Mouse (Mus musculus): ENCODE measurements around the gene Traf3ip1.

Gene Traf3ip1

DNA sequence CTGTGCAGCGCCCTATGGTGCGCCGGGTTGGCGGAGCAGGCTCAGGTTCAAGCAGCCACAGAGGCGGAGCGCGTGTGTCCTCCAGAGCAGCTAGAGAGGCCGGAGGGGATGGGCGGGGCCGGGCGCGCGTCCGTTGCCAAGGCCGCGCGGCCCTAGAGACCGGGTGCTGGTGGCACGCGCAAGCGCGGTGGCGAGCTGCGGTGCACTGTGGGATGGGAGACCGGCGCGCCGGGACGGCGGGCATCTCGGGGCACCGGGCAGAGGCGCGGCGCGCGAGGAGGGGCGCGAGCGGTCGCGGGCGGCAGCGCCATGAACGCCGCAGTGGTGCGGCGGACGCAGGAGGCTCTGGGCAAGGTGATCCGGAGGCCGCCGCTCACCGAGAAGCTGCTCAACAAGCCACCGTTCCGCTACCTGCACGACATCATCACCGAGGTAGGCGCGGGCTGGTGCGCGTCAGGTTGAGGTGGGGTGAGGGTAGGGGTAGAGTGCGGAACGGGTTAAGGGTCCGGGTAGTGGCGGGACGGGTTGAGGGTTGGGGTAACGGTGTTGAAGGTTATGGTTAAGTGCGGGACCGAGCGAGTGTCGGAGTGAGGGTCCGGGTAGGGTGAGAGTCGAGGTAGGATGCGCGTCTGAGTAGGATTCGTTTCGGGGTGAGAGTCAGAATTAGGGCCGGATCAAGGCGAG, at the start of gene Traf3ip1:
Gene Traf3ip1 (plus strand): TSS at position 191 of the 684 bp plus-strand sequence.
- DNase-seq: peak; percentile 93

DNA sequence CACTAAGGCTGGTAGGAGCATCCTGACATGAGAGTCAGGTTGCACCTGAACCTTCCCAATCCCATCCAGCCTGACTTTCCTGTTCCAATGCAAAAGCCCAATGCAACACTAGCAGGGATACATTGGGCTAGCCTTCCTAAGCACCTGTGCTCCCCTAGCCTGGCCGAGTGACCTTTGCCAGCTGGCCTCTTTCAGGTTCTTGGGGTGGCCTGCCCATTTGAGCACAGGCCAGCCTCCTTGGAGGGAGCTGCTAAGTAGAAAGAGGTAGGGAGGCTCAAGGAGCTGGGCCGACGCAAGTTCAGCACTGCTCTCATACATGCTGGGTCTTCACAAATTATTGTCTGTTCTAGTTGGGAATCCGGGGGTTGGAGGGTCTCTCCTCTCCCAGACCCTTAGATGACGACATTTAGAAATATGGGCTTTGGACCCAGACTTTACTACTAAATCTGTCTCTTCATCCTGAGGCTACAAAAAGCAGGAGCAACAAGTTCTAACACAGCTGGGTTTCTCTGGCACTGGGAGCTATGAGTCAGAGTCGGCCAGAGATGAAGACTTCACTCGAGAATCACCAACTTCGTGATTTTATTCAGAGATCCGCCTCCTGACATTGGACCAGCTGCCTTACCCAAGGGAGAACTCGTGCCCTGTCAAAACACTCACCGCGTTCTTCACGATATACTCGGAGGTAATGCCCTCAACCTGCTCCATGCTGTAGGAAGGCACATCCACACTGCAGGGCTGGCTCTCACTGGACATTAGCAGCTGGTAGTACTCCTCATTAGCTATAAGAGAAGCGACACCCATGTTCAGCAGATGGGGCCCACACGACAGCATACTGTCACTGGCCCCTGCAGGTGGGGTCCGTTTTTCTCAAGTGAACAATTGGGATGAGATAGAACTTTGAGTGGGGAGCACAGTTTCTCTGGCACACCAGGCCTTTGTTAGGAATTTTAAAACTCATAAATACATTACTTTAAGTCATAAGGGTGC, 49.3 kb upstream of the Traf3ip1 start:
- peak; percentile 27 for DNase-seq

DNA sequence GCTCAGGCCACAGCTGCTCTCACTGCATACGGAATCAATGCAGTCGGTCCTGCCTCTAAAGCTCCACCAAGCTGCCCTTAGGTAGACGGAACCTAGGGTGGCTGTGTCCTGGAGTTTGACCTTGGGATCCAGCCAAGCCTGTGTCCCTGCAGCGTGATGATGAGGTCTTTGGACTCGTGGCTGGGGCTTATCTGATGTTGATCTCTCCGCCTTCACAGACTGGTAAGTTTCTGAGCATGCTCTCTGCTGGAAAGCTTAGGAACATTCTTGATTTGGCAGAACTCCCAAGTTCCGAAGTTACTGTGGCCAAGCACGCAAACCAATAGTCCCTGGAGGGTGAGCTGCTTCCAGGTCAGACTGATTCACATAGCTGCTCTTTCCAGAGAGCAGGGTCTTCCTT, 48.4 kb upstream of the Traf3ip1 start:
- peak; percentile 91 for DNase-seq

DNA sequence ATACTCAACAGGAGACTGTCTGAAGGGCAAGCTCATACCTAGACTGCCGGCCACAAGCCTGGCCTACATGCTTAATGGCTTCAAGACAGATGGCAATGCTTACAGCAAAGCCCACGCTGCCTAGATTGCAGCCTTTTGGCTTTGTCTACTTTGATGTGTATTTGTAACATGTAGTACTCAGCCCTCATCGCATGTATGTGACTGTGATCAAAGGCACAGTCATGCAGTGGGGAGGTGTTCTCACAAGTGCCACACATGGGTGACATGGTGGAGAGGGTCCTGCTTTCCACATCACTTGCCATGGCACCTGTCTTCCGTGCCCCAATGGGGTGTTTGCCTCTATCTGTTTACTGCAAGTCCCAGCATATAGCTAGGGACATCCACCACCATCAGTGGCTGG, 47.9 kb upstream of the Traf3ip1 start:
- DNase-seq: no peak

DNA sequence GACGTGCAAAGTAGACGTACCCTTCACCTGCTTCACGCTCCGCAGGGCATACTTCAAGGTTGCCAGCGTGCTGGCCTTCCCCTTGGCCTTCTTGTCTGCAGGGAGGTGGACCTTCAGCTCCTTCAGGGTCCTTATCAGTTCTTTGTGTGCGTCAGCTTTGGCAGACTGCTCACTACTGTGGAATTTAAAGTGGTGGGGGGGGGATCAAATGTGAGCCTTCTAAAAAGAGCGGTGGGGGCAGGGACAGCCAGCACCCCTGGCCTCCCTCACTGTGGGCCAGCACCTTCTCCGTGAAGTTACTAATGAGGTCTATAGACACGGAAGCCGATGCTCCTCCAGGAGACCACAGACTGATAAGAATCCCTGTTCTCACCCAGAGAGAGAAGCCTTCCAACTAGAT, 45.8 kb upstream of the Traf3ip1 start:
- DNase-seq: no peak

DNA sequence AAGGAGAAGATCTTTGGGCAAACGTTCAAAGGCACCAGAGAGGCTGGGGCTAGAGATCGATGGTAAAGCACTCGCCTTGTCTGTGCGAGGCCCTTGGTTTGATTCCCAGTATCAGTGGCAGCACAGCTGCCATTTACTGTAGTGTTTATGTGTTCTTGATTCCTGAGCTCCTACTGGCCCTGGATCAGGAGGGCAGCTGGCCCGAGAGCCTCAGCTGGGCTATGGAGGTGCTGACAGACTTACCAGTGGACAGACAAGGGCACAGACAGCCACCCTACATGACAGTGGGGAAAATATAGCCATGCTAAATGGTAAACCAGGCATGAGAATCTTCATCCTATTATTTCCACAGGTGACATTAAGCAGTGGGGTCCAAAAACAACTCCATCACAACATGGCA, 43.6 kb upstream of the Traf3ip1 start:
- no peak for DNase-seq

DNA sequence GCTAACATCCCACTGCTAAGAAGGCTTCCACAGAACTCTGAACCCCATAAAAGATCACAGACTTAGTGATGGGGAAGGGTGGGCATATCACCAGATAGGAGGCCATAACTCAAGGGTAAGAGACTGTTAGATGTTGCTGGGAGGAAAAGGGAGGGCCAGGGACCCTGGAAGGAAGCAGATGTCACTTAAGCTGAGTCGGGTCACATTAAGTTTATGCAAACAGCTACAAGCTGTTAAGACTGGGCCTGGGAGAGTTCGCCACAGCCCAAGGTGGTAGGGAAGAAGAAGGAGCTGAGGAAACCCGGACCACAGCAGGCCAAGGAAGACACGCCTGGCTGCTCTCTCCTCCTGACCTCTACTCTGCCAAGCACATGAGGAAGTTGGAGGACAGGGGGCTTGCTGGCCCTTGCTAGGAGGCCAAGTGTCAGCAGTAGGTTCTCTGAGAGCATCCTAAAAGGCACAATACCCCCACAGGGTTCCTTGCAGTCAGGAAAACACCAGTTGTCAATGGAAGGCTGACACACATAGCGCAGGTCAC, 42.8 kb upstream of the Traf3ip1 start:
- peak; percentile 43 for DNase-seq

DNA sequence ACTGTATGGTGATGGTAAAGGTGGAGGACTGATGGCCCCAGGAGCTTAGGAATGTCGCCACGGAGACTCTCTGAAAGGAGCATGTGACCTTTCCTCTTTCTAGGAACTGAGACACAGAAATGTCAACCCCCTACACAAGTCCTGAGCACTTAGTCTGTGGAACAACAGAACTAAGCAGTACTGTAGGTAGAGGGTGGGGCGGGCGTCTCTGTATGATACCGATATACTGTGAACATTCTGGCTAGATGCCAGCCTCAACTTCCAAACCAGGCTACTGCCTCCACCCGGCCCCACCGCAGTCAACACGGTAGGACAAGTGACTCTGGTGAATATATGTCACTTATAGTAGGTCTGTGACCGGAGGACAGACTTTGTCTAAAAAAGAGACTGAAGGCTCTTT, 40.5 kb upstream of the Traf3ip1 start:
- DNase-seq: no peak

DNA sequence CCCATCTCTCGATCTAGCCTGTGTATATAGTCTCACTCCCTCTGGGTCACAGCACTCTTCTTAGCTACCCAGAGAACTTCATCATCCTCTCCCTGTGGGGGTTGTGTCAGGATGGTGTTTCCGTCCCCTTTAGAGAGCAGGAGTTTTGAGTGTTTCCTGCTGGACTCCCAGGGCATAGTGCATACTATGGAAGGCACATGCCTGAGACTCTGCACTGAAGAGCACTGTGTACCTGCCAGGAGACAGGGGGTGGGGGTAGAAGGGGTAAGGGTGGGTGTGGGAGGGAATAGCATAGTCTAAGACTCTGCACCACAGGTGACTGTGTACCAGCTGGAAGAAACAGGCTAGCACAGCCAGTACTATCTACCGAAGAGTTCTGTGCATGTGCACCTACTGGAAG, 40.1 kb upstream of the Traf3ip1 start:
- peak; percentile 52 for DNase-seq

DNA sequence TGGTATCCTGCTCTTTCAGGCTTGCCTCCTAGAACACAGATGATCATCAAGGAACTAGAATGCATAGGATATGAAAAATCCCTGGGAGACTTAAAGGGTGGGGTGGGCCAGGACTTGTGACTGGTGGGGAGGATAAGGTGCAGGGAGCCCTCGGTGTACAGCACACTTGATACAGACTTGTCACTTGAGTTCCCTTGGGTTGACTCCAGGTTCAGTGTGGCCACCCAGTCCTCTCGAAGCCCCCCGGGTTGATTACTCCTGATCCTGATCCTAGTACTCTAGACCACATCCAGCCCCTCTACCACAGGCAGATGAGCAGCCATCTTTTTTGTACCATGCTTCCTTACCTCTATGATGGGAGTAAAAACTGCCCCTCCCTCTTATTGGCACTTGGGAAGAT, 39.5 kb upstream of the Traf3ip1 start:
- DNase-seq: no peak

DNA sequence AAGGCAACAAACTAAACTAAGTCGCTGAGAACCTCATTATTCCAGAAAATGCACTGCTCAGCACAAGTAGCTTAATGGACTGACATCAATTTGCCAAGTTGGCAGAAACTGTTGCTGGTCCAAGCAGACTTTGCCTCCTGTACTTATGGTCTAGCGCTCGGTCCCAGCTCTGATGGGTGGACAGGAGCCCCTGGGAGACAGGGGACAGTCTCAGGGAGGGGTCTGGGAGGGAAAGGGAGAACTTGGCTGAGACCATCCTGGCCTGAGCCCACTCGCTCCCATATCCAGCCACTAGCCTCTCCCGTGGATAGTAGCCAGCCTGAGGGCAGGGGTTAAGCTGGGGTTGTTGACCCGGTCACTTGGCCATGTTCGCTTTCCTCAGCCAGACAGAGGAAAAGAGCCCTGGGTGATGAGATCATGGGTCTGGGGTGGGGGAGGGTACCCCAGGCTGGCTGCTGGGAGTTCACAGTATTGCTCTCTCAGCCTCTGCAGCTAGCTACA, 38.7 kb upstream of the Traf3ip1 start:
- DNase-seq: peak; percentile 91

DNA sequence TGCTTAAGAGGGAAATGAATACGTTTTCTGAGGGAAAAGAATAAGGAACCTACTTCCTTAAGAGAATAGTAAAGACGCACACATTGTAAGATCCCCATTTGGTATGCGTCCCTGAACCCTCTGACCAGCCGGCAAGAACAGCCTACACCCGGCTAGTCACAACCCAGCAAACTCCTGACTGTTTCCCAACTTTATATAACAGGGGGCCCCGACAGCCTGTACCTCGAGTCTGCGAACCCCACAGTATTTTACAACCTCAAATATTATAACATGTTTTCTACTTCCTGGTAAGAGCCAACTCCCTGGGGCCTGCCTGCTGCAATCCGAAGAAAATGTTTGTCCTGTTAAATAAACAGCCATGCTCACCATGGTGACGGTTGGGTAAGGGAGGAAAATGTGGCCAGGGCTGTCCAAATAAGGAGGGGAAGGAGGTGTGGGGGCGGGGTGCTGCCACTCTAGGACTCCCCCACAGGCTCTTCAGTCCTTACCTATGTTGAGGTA, 38.1 kb upstream of the Traf3ip1 start:
- DNase-seq: peak; percentile 67

DNA sequence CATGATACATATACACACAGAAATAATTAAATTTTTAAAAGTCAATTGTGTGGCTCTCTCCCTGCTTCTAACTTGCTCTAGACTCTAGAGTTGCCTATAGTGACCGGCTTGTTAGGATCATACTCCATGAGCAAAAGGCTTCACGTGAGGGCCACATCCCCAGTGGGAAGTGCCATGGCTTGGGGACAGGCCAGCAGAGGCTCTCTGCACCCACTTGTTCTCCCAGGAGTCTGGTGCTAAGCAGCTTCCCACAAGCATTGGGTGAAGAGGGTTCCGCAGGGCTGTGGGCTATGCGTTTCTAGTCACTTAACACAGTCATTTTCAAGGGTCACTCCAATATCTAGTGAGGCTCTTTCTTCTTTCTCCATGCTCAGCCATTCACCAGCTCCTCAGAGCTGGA, 37.3 kb upstream of the Traf3ip1 start:
- DNase-seq: no peak

DNA sequence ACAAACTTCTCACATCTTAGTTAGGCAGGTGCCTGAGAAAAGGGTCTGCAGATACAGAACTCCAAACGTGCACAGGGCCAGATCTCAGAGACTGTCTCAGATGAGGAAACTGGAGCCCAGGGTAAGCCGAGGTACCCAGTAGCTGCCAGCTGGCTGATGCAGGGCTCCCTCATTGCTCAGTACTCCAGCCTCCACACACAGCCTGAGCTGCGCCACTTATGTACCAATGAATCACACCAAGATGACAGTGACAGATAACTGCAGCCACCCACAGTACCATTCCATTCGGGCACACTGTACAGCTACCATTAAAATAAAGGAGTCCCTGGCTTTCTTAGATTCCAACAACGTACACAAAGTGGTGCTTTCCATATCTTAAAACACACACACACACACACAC, 36.7 kb upstream of the Traf3ip1 start:
- DNase-seq: peak; percentile 35

DNA sequence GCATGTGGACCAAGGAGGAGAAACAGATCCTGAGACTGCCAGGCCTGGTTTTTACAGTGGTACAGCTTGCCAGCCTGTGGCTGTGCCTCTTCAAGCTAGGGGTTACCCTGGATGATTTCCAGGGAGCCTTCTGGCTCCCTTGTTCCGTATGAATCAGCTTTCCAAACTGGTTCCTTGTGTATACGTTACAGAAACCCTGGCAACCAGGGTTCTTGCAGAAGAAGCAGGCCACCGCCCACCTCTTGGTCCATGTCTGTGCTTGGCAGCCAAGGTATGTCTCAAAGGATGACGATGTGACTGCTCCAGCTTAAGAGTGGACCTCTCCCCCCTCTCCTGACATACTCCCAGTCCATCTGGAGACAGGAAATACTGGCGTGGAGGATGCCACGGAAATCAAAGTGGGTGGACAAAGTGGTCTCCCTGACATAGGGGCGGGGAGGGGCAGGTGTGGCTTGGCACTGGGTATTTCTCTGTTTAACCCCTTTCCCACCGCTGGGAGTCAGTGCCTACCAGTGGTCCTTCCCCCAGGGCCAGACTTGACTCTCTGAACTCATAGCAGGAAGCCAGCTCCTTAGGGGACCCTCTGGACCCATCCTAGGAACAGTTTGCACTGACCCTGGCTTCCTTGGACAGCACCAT, 36.1 kb upstream of the Traf3ip1 start:
- peak; percentile 62 for DNase-seq

DNA sequence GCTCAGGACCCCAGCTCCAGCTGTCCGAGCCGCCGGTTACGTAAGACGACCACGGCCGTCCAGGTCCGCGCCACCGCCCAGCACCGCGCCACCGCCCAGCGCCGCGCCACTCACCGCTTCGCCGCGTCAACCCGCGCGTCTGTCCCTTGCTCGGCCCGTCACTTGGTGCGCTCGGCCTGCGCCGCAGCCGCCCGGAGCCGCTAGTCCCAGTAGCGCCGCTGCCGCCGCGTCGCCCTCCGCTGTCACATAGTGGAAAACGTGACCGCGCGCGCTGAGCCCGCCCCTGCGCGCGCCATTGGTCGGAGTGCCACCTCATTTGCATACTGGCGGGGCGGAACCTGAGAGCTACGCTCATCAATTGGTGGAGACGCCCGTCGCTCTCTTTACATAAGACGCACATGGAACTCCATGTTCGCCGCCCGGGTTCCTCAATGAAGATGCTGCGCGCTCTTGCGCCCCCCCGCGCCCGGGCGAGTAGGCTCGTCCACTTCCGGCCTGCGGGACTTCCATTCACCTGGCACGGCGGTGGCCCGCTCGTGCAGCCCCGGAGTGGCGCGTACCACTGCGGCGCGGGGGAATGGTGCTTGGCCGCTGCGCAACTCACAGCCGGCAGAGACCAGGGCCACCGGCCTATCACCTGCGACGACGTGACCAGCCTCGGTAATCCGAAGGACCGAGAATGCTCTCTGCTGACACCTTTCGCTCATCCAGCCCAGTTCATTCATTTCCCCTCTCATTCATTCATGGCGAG, 35.2 kb upstream of the Traf3ip1 start, which contains the start of gene Per2:
Gene Per2 (minus strand): TSS at position 266 of the 751 bp plus-strand sequence.
- DNase-seq: peak; percentile 100

DNA sequence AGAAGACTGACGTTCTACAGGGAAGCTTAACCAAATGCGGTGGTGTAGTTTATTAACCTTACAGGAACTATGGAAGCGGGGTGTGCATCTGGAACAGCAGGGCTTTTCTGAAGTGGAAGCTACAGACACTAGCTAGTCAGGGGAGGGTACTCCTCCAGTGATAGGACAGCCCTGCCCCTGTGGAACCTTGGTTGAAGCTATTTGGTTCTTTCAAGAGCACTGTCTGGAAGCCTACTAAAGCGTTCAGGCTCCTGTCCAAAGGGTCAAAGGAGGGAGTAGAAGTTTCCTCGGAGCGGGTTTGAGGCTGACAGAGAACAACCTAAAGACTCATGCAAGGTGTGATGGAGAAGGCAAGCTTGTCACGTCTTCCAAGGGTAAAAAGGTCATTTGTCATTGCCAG, 34.4 kb upstream of the Traf3ip1 start:
- peak; percentile 27 for DNase-seq

DNA sequence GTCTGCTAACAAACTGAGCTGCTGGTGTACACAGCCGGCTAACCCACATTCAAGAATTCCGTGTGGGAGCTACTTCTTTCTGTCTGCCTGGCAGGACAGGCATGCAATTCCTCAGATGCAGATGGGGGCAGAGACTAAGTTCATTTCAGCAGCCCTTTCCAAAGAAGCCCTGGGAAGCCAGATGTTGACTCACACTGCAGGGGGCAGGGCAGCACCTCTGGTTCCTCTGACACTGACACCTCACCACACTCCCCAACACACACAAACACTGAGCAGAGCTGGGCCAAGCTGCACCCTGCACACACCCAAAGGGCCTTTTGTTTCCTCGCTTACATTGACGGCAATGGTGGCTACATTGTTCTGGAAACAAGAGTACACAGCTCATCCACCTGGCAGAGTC, 33.9 kb upstream of the Traf3ip1 start:
- DNase-seq: no peak

DNA sequence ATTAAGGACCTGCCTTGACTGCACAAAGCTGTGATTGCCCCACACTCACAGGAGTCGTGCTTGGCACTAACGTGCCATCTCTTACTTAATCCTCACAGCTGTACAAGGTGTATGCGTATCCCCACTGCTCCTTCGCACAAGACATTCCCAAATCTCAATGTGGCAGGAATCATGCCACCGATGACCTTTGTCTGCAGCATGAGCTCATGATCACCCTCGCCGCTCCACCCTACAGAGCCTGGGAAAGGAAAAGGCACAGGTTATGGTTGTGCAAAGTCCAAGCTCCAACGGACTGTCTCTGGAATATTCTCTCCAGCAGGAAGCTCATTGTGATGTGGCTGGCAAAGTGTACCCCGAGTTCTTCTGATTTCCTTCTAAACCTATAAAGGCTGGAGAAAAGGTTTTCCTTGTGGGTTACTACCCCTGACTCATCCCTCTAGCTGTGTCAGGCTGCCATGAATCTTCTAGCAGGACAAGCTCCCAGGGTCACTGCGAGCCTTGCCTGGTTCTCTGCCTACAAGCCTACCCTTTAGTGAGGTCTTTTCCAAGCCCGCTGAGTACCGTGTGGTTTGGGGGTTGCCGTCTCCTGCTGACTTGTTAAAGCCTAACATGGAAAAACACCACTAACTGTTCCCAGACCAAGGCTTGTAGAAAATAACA, 31.0 kb upstream of the Traf3ip1 start:
- peak; percentile 54 for DNase-seq

DNA sequence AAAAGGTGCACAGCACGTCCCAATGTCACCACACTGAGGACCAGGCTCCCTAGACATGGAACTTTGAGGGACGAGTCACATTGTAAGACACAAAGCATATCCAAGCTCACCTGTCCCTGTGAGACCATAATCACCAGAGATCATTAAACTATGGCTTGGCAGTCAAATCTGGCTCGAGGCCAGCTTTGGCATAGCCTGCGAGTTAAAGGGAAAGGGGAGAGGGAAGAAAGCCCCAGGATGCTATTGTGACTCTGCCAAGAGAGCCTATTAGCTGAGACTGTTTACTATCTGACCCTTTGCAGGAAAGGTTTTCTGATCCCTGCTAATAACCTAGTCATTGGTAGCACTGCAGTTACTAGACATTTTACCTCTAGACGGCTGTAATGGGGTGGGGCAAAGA, 30.0 kb upstream of the Traf3ip1 start:
- DNase-seq: peak; percentile 75

DNA sequence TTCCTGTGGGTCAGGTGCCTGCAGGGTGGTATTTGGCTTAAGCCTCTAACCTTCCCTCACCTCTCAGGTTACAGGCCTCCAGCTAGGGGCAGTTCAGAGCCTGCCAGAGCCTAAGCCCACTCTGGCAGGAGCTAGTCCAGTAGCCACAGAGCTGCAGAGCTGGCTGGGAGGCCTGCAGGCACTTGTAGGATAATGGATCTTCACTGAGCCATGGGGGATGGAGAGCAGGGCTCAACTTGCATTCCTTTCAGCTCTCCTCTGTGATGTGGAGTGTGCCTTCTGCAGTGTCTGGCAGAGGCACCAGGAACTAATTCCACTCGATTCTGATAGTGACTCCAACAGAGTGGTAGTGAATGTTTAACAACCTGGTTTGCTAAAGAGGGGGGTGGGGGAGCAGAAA, 29.2 kb upstream of the Traf3ip1 start:
- peak; percentile 72 for DNase-seq

All from kidney, adult 18-20 months (tissue).